Mouse (Mus musculus): Measurements from ENCODE around the gene Zfp266.
A peak's percentile ranks its signal among the peaks of the same experiment; 100 is the strongest.

DNA sequence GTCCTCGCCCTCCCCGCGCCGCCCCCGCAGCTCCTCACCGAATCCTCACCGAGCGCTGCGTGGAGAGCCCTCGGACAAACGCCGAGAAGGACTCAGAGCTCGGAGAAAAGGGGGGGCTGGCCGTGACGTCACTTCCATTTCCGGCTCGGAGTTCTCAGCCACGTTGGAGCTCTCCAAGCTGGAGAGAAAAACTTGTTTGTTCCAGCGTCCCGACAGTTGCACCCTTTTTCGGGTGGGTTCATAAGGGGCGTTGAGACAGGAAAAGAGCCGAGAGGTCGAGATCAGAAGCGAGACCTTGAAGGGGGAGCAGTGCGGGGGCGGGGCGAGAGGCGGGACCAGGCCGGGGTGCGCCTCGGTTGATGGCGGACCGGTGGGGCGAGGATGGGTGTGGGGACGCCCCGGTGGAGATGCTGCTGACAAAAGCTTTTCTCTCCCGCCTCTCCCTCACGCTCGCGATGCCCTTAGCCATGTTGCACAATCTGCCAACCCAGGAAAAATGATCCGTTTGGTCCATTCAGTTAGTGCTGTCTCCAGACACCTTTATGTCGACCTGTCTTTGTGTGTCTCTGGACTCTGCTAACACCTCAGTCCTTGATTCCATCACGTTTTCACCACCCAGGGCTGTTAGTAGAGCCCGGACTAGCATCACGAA is at the start of gene Zfp266:
- TF ChIP-seq POLR2A (IDR thresholded peaks at IDR 0.05; ENCODE audit: borderline replicate concordance, control insufficient read depth, low read depth, low read length): peak; percentile 67; the same call in 1 of the 2 replicates
- TF ChIP-seq CTCF (IDR thresholded peaks at IDR 0.05; ENCODE audit: control insufficient read depth, insufficient read depth, low read length): no peak

All from bone marrow, adult 2 months (tissue).